Mouse (Mus musculus) testis, postnatal 10 days (tissue): ENCODE measurements at regions not wholly inside any gene's neighbourhood (a gene's known extent, or its start where the extent isn't known, plus 50 kb on each side); places are given as distances from the start of the nearest gene placed in this dataset.
A peak's percentile ranks its signal among the peaks of the same experiment; 100 is the strongest.
"Not testable (repeated sequence)": the region's sequence is repeated elsewhere in the genome, so short reads cannot be mapped to it uniquely, and the experiment has no call there.

ENCODE experiments used
- DNase-seq: peaks from one replicate; pipeline ENCODE4 v3.0.0; 2021; ENCODE audit warnings: low spot score

- DNase-seq, result no peak
Measured at GRCm38 (mm10) chr10:96253671-96254070, 117.3 kb downstream of the Gm5426 start.

- no peak for DNase-seq
Measured at GRCm38 (mm10) chr10:96254250-96254862, 118.0 kb downstream of the Gm5426 start.

- DNase-seq, result no peak
Measured at GRCm38 (mm10) chr10:96257935-96258334, 121.5 kb downstream of the Gm5426 start.

- no peak for DNase-seq
Measured at GRCm38 (mm10) chr10:96259242-96259641, 122.8 kb downstream of the Gm5426 start.

- DNase-seq, result no peak
Measured at GRCm38 (mm10) chr10:96259648-96260047, 123.2 kb downstream of the Gm5426 start.

- DNase-seq, result peak; percentile 49
Measured at GRCm38 (mm10) chr10:96263544-96263943, 127.1 kb downstream of the Gm5426 start.

GRCm38 (mm10) chr10:96264433-96264832, 128.0 kb downstream of the Gm5426 start:
- DNase-seq, result peak; percentile 50

GRCm38 (mm10) chr10:96264866-96265265, 128.5 kb downstream of the Gm5426 start:
- peak; percentile 45 for DNase-seq

- no peak for DNase-seq
Measured at GRCm38 (mm10) chr10:96266100-96266735, 129.8 kb downstream of the Gm5426 start.

GRCm38 (mm10) chr10:96267603-96268002, 131.2 kb downstream of the Gm5426 start:
- no peak for DNase-seq

GRCm38 (mm10) chr10:96273607-96274365, 137.4 kb downstream of the Gm5426 start:
- DNase-seq, result no peak

- DNase-seq, result no peak
Measured at GRCm38 (mm10) chr10:96280149-96280548, 143.7 kb downstream of the Gm5426 start.

GRCm38 (mm10) chr10:96285407-96286093, 149.1 kb downstream of the Gm5426 start:
- DNase-seq, result no peak

GRCm38 (mm10) chr10:96286094-96286485, 149.7 kb downstream of the Gm5426 start:
- DNase-seq, result no peak

- not testable (repeated sequence) for DNase-seq
Measured at GRCm38 (mm10) chr10:96289005-96289404, 152.6 kb downstream of the Gm5426 start.

- no peak for DNase-seq
Measured at GRCm38 (mm10) chr10:96293622-96294021, 157.2 kb downstream of the Gm5426 start.

GRCm38 (mm10) chr10:96294666-96295065, 158.3 kb downstream of the Gm5426 start:
- DNase-seq, result no peak

- no peak for DNase-seq
Measured at GRCm38 (mm10) chr10:96297658-96298057, 161.3 kb downstream of the Gm5426 start.

GRCm38 (mm10) chr10:96298566-96298965, 162.2 kb downstream of the Gm5426 start:
- DNase-seq, result no peak

- no peak for DNase-seq
Measured at GRCm38 (mm10) chr10:96305701-96306100, 169.3 kb downstream of the Gm5426 start.

GRCm38 (mm10) chr10:96308713-96309445, 172.5 kb downstream of the Gm5426 start:
- no peak for DNase-seq

- no peak for DNase-seq
Measured at GRCm38 (mm10) chr10:96309766-96310165, 173.4 kb downstream of the Gm5426 start.
